Mouse (Mus musculus): ENCODE measurements around the gene Oprd1.

The Oprd1 gene

GRCm38 (mm10) chr4:132080492-132080983 is 63.7 kb downstream of the Oprd1 start:
- in situ Hi-C loops (cut with MboI, MseI) = no loop called here

- in situ Hi-C loops (cut with MboI, MseI) = loop anchor here (5.0 kb wide), 1 partner anchor 102 kb away; no protein-coding TSS in a partner anchor
Measured at GRCm38 (mm10) chr4:132079555-132080275, 64.6 kb downstream of the Oprd1 start.

GRCm38 (mm10) chr4:132078296-132078714 is 66.0 kb downstream of the Oprd1 start:
- in situ Hi-C loops (cut with MboI, MseI) = loop anchor here (5.0 kb wide), 1 partner anchor 101 kb away; no protein-coding TSS in a partner anchor

- in situ Hi-C loops (cut with MboI, MseI) = loop anchor here (5.0 kb wide), 1 partner anchor 100 kb away; no protein-coding TSS in a partner anchor
Measured at GRCm38 (mm10) chr4:132077445-132077844, 66.8 kb downstream of the Oprd1 start.

GRCm38 (mm10) chr4:132076480-132077405 is 67.5 kb downstream of the Oprd1 start:
- in situ Hi-C loops (cut with MboI, MseI) = loop anchor here (5.0 kb wide), 1 partner anchor 99 kb away; no protein-coding TSS in a partner anchor

- in situ Hi-C loops (cut with MboI, MseI) = loop anchor here (5.0 kb wide), 1 partner anchor 98 kb away; no protein-coding TSS in a partner anchor
Measured at GRCm38 (mm10) chr4:132075796-132076195, 68.5 kb downstream of the Oprd1 start.

GRCm38 (mm10) chr4:132074933-132075769 is 69.1 kb downstream of the Oprd1 start, which contains the start of gene Epb41:
Gene Epb41 (minus strand): TSS chr4:132075321.
- in situ Hi-C loops (cut with MboI, MseI) = loop anchor here (5.0 kb wide), 1 partner anchor 98 kb away; no protein-coding TSS in a partner anchor

- in situ Hi-C loops (cut with MboI, MseI) = no loop called here
Measured at GRCm38 (mm10) chr4:132074077-132074932, 70.0 kb downstream of the Oprd1 start, which contains the start of gene Gm10300. Gene Gm10300 (plus strand): TSS chr4:132074697.

- in situ Hi-C loops (cut with MboI, MseI) = no loop called here
Measured at GRCm38 (mm10) chr4:132072946-132073345, 71.3 kb downstream of the Oprd1 start.

- in situ Hi-C loops (cut with MboI, MseI) = no loop called here
Measured at GRCm38 (mm10) chr4:132072156-132072555, 72.1 kb downstream of the Oprd1 start.

- in situ Hi-C loops (cut with MboI, MseI) = no loop called here
Measured at GRCm38 (mm10) chr4:132071674-132072073, 72.6 kb downstream of the Oprd1 start.

GRCm38 (mm10) chr4:132067938-132068235 is 76.4 kb downstream of the Oprd1 start:
- in situ Hi-C loops (cut with MboI, MseI) = no loop called here

- in situ Hi-C loops (cut with MboI, MseI) = no loop called here
Measured at GRCm38 (mm10) chr4:132067112-132067937, 77.0 kb downstream of the Oprd1 start.

- in situ Hi-C loops (cut with MboI, MseI) = no loop called here
Measured at GRCm38 (mm10) chr4:132066101-132066773, 78.0 kb downstream of the Oprd1 start.

GRCm38 (mm10) chr4:132065578-132065977 is 78.7 kb downstream of the Oprd1 start:
- in situ Hi-C loops (cut with MboI, MseI) = no loop called here

GRCm38 (mm10) chr4:132064550-132064949 is 79.7 kb downstream of the Oprd1 start:
- in situ Hi-C loops (cut with MboI, MseI) = no loop called here

- in situ Hi-C loops (cut with MboI, MseI) = no loop called here
Measured at GRCm38 (mm10) chr4:132062934-132063884, 81.1 kb downstream of the Oprd1 start.

All from T-helper 2 cell (primary cell).